Mouse (Mus musculus) small intestine, adult 2 months (tissue): ENCODE results near the gene Nxph4.

Source experiments
- CTCF ChIP-seq: fragments of 200-500 bp; IDR thresholded peaks from 2 replicates; pipeline ENCODE4 v1.5.1; 2012; ENCODE audit warnings: low read depth, mild to moderate bottlenecking, control low read depth, inconsistent platforms, low read length, moderate library complexity, mixed read lengths; ENCODE audit not compliant: insufficient replicate concordance, insufficient read length; ENCODE audit errors: extremely low read depth
- POLR2A ChIP-seq: fragments of 200-500 bp; IDR thresholded peaks from 2 replicates; pipeline ENCODE4 v1.6.1; 2012; ENCODE audit warnings: low read depth, mild to moderate bottlenecking, control low read depth, inconsistent platforms, low read length, moderate library complexity

DNA sequence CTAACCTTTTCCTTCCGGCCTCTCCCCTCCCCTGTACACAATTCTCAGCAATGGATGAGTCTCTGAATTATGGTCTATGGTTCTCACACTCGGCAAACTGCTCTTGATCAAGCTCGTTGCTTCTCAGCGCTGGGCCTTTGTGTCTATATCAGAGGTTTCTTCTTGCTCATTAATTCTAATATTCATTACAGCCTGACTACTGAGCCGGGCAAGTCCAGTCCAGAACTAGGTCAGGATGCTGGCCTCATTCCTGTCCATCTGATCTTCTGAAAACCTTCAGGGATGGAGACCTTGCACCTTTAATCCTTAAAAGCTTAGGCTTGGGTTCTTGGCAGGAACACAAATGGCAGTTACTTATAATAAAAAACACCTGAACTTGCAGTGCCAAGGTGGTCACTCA, 34.8 kb downstream of the Nxph4 start:
- TF ChIP-seq CTCF: no peak
- no peak for TF ChIP-seq POLR2A
